Mouse (Mus musculus): ENCODE measurements around the gene Rps6ka1.
"Not testable (repeated sequence)": the region's sequence is repeated elsewhere in the genome, so short reads cannot be mapped to it uniquely, and the experiment has no call there.

Gene Rps6ka1

DNA sequence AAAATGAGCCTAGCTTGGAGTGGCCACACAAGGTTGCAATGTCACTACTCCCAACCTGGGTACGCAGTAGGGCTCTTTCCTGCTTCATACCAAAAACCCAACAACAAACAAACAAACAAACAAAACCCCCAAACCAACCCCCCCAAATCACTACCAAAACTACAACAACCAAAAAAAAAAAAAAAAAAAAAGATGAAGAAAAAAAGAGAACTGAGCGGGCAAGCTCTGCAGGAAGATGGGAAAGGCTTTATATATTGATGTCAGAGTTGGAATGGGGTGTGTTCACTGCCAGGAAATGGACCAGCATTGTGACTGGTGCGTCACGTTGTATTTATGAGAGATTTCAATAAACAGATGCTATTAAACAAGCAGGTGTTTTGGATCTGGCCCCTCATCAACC is 33.0 kb downstream of the Rps6ka1 start:
- DNase-seq (ENCODE audit: low spot score): no peak

DNA sequence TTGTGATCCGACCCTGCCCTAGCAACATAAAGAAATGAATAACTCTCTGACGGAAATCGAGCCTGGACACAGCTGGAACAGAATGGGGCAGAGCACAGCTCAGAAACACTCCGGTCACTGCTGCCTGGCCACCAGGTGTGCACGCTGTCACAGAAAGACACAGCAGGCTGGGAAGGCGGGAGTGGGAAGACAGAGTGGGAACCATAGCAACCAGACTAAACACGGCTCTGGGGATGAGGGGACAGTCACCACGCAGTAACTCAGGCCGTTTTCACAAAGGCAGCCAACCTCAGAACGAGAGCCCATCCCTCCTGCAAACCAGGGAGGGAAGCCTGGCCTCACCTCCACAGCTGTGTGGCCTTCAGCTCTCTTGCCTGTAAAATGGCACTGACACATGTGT is 34.0 kb downstream of the Rps6ka1 start:
- DNase-seq (ENCODE audit: low spot score): no peak

DNA sequence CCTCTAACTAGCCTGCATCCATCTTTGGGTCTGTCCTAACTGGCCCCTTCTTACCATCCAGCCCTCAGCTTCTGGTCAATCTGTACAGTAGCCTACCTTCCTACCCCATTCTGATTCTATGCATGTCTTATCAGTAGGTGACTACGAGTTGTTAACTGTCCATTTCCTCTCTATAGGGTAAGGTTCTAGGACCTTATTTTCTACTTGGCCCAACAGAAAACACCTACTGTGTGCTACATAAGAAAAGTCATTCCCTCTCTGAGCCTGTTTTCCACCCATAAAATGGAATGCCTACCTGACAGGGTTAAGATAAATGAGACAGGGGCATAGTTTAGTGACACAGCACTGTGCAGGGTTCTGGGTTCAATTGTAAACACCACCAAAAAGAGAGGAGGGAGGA is 41.0 kb downstream of the Rps6ka1 start:
- DNase-seq (ENCODE audit: low spot score): no peak

DNA sequence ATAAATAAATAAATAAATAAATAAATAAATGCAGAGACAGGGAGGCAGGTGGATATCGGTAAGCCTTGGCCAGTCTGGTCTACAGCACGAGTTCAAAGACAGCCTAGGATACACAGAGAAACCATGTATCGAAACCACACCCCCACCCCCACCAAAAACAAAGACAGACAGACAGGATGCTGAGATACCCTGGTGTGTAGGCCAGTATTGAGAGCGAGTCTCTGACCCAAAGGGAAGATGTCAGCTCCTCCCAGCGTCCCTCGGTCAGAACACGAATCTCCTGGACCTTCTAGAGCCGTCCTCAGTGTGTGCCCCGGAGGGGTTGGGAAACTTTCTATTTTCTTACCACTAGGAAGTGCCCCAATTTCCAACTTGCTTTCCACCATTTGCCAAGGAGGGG is 42.5 kb downstream of the Rps6ka1 start:
- DNase-seq (ENCODE audit: low spot score): no peak

DNA sequence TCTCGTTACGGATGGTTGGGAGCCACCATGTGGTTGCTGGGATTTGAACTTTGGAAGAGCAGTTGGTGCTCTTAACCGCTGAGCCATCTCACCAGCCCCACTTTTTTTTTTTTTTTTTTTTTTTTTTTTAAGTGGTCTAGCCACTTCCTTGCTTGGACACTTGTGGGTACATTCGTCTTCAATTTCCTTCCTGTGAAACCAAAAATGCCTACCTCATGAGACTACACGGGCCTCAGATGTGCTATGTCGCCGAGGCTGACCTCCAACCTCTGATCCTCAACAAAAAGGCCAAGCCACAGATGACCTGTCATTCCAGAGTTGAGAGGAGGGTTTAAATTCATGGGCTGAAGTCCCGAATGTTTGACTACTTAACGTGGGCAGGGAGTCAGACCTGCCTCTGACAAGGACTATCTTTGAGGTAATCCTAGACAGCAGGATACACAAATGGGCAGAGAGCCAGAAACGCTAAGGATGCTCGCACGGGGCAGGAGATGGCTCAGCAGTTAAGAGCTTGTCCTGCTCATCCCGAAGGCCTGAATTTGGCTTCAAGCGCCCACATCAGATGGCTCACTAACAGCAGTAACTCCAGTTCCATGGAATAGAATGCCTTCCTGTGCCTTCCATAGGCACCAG is 43.3 kb downstream of the Rps6ka1 start:
- DNase-seq (ENCODE audit: low spot score): no peak

DNA sequence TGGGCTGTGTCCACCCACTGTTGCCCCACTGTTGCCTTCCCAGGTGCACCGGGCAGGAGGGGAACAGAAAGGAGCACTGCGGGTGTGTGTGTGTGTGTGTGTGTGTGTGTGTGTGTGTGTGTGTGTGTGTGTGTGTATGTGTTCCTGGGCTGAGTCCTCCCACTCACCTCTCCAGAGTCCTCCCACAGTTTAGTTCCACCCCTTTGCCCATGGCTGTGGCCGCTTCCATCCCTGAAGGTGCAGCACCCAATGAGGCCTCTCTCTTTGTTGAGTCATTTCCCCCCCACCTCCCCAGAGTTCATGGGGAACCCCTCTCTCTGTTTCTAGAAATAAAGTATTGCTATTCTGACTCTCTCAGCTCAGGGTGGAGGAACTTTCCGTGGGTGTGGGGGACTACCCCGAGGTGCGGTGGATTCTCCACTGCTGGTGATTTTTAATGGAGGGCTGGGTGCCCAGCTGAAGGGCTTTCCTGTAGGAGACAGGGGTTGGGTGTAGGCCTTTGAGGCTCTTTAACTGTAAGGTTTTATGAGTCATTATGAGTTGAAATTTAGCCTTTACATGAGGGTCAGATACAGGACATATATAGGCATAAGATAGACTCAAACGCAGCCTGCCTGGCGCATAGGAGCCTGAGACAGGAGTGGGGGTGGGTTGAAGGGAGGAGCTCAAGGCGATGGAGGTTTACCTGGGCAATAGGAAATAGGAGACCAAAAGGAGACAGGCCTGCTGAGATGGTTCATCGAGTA is 44.4 kb downstream of the Rps6ka1 start:
- DNase-seq (ENCODE audit: low spot score): no peak

GRCm38 (mm10) chr4:133841756-133842483 is 45.7 kb downstream of the Rps6ka1 start:
- not testable (repeated sequence) for DNase-seq (ENCODE audit: low spot score)

DNA sequence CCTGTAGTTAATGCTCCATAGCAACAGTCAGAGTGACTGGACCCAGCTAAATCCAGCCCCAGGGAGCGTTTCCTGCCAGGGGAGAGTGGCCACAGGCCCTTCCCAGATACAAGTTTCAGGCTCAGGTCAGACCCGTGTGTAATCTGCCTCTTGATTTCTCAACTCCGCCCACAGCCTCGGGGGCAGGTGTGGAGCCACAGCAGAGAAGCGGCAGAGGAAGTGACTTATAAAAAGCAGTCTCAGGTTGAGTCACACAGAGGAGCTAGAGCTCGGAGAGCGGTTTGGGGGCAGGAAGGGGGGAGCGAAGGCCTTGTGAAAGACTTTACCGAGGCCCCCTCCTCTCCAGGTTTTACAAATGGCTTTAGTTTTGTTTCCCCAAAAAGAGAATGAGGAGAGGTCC is 46.6 kb downstream of the Rps6ka1 start:
- no peak for DNase-seq (ENCODE audit: low spot score)

DNA sequence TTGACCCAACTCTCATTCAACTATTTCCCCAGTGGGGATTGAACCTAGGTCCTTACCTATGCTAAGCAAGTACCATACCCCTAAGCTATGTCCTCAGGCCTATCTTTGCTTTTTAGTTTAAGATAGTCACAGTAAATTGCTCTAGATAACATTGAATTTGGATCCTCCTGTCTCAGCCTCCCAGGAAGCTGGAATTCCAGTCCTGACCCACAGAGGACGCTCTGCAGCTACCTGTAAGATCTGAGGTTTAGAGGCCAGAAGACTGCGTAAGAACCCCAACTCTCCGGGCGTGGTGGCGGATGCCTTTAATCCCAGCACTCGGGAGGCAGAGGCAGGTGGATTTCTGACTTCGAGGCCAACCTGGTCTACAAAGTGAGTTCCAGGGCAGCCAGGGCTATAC is 47.1 kb downstream of the Rps6ka1 start:
- no peak for DNase-seq (ENCODE audit: low spot score)

GRCm38 (mm10) chr4:133839385-133839826 is 48.2 kb downstream of the Rps6ka1 start:
- no peak for DNase-seq (ENCODE audit: low spot score)

DNA sequence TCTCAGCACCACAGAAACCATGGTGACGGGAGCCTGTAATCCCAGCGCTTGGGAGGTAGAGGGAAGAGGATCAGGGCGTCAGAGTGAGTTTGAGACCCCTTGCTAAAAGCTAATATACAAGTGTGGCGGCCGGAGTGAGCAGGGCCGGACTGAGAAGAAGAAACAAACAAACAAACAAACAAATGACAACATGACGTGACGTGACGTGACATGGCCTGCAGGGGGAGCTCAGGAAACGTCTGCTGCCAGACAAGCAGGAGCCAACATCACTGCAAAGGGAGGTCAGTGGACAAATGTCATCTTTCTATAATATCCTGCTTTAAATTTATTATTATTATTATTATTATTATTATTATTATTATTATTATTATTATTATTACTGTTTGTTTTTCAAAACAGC is 51.0 kb downstream of the Rps6ka1 start:
- DNase-seq (ENCODE audit: low spot score): no peak

DNA sequence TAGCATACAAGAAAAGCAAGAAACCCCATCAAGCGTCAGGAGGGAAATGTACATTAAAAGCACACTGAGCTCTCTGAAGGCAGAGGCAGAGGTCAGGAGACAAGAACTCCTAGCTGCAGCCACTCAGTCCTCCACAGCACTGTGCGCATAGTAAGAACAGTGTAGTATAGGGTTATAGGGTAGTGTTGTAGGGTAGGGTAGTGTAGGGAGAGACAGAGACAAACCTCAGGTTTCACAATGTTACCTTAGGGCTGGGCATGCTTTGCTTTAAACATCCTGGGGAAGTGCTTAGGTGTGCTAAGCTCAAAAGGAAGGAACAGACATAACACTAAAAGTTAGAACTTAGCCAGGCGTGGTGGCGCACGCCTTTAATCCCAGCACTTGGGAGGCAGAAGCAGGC is 52.4 kb downstream of the Rps6ka1 start:
- no peak for DNase-seq (ENCODE audit: low spot score)

DNA sequence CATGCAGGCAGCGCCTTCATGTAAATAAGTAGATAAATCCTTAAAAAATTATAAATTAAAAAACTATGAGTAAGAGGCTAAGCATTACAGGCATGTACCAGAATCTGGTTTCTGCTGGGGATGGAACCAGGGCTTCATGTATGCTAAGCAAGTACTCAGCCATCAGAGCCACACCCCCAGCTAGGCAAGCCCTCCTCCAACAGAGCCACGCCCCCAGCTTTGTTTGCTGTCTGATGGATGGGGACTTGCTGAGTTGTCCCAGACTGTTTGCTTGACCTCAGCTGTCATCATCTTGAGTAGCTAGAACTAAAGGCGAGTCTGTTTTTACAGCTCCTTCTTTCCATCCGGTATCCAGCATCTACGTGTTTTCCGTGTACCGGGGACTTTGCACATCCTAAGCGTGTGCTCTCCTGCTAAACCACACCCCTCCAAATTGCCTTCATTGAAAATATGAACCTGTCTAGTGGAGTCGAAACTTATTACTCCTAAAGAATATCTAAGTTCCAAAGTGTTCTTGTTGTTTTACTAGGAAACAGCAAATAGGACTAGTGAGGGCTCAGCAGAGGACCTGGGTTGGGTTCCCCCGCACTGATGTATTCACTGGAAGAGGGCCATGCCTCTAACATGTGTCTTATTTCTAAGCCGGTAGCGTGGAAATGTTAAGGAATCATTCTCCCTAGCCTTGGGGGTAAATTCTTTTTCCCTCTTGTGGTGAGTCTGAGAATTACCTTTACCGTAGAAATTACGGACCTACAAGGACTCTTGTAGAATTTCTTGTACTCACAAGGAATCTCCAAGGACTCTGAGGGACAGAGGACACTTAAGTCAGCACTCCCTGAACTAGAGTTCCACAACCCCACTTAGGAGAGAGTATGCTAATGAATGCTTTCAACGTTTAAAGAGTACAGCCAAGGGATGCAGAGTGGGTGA is 54.4 kb downstream of the Rps6ka1 start:
- no peak for DNase-seq (ENCODE audit: low spot score)

GRCm38 (mm10) chr4:133830453-133830852 is 57.1 kb downstream of the Rps6ka1 start:
- no peak for DNase-seq (ENCODE audit: low spot score)

DNA sequence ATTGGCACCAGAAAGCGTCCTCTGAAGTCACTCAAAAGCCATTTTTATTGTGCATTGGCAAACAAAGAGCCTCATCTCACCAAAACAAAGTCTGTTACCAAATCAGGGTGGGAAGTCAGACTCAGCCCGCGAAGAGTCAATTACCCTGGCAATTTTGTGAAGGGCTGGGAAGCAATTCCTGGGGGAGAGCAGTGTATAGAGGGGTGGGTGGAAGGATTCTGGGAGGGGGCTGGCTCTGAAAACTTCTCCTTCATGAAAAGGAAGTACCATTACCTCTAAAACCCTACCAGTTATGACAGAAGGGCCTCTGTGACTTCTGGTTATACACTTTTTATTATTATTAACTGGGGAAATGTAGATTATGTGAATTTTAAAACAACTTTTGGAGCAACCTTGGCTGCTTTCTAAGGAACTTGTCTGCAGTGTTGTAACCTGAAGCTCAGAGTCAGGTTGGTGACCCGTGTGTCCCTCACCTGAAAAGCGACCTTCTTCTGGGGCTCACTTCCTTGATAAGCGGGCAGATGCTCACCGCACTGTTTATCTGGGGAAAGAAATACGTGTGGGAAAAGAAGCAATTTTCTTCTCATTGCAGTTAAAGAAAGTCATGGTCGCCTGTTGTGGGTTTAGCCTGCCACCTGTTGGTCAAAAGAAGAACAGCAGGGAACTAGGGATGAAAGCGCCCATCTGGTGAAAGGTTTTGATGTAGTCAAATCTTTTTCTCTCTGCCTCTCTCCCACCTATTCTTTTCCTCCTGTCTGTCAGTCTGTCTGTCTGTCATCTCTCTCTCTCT is 58.1 kb downstream of the Rps6ka1 start:
- no peak for DNase-seq (ENCODE audit: low spot score)

DNA sequence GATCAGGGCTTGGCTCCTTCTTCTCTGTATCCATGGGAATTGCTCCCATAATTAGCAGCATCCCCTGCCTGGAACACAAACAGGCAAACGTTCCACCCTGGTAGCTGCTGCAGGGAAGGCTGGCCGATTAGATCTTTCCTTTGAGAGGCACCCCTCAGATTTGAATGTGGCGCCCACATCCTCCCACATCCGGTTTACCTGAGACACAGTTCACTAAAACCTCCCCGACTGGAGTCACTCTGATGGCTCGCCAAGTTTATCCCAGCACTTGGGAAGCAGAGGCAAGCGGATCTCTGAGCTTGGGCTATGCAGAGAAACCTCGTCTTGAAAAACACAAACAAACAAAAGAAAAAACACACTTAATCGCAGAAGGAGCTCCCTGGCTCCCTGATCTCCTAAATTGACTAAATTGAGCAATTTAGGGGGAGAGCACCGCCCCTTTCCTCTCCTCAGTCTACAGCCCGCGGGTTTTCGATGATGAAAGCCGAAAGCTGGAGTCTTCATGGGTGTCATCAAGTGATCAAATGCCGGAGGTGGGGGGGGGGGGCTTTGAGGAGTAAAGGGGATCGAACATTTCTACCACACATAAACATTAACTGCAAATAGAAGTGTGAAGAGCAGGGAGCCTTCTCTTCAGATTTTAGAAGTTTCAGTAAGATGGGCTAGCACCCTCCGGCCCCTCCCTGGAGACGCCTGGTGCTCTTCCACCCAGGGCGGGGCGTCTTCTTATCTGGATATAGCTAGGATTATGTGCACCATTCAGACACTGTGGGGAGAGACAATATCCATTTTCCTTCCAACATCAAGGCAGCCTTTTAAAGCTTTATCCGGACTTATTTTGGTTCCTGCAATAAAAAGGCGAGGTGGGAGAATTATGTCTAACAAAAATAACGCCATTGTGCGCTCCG is 59.5 kb downstream of the Rps6ka1 start:
- no peak for DNase-seq (ENCODE audit: low spot score)

GRCm38 (mm10) chr4:133827354-133827753 is 60.2 kb downstream of the Rps6ka1 start:
- DNase-seq (ENCODE audit: low spot score): no peak

DNA sequence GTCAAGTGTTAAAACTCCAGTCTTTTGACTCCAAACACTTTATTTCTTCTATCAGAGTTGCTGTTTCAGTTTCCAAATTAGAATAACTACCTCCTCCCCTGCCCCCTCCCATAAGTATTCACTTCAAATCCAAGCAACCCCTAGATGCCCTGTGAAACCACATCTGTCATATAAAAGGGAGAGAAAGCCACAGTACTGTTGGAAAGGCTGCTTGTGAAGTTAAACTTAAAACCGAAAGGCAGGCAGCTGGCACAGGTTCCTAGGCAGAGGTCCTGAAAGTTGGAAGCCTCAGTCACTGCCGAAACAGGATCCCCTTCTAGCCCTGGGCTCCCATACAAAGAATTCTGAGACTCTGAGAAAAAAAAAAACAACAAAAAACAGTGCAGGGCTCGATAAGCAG is 61.9 kb downstream of the Rps6ka1 start:
- DNase-seq (ENCODE audit: low spot score): no peak

- DNase-seq (ENCODE audit: low spot score): no peak
Observed at GRCm38 (mm10) chr4:133820806-133821560, 66.6 kb downstream of the Rps6ka1 start.
